Mouse (Mus musculus) neural tube, embryonic 11.5 days (tissue): Measurements from ENCODE around the gene Pbxip1. TPM values are rescaled to one million over a fixed set of nuclear protein-coding genes. Genes with fewer than 3 reads are reported as not detected.

Experiments used
- ATAC-seq: fragments of 200-750 bp; cut with Nextera tagmentation; 2 replicates; pipeline ENCODE4 v1.8.0; 2017; ENCODE audit warnings: moderate number of reproducible peaks, mild to moderate bottlenecking, moderate TSS enrichment, moderate library complexity; ENCODE audit not compliant: insufficient read depth, low FRiP score, low TSS enrichment
- DNase-seq: peaks from one replicate; pipeline ENCODE4 v3.0.0-alpha.2; 2015; ENCODE audit warnings: low spot score
- H3K27ac ChIP-seq: fragments of 300-500 bp; sonication (generic); 2 replicates; pipeline ENCODE4 v1.5.1; 2014; ENCODE audit warnings: low read depth, mild to moderate bottlenecking, low read length
- H3K27me3 ChIP-seq: fragments of 300-500 bp; sonication (generic); 2 replicates; pipeline ENCODE4 v1.6.1; 2014; ENCODE audit warnings: mild to moderate bottlenecking, low read length, mixed read lengths; ENCODE audit not compliant: control insufficient read depth, insufficient read depth
- H3K36me3 ChIP-seq: fragments of 300-500 bp; sonication (generic); 2 replicates; pipeline ENCODE4 v1.6.1; 2014; ENCODE audit warnings: mild to moderate bottlenecking, low read length, moderate library complexity, mixed read lengths; ENCODE audit not compliant: control insufficient read depth, insufficient read depth
- H3K4me1 ChIP-seq: fragments of 300-500 bp; sonication (generic); 2 replicates; pipeline ENCODE4 v1.6.1; 2014; ENCODE audit warnings: low read length, mixed read lengths; ENCODE audit not compliant: control insufficient read depth, insufficient read depth
- H3K4me2 ChIP-seq: fragments of 300-500 bp; sonication (generic); 2 replicates; pipeline ENCODE4 v1.6.1; 2014; ENCODE audit warnings: low read depth, mild to moderate bottlenecking, moderate library complexity
- H3K4me3 ChIP-seq: fragments of 300-500 bp; sonication (generic); 2 replicates; pipeline ENCODE4 v1.5.1; 2014; ENCODE audit warnings: low read depth, low read length
- H3K9ac ChIP-seq: fragments of 300-500 bp; sonication (generic); 2 replicates; pipeline ENCODE4 v1.6.1; 2014; ENCODE audit warnings: mild to moderate bottlenecking, low read length
- H3K9me3 ChIP-seq: fragments of 300-500 bp; sonication (generic); 2 replicates; pipeline ENCODE4 v1.6.1; 2016; ENCODE audit warnings: low read length; ENCODE audit not compliant: control insufficient read depth
- WGBS: fragments of 180-500 bp; shearing (Covaris S2); extraction: QIAGEN DNeasy Blood & Tissue Kit; methylation state at CpG from one replicate; pipeline ENCODE4 v1.1.7; 2014; 5-methylcytosine and 5-hydroxymethylcytosine counted together
- polyA plus RNA-seq: library from polyadenylated mRNA; unstranded; fragments of >200 nt; fragmentation: Nextera tagmentation; extraction: Ambion mirVana; gene quantifications from 2 replicates; pipeline ENCODE4 v1.2.1, GENCODE M21; 2014

The Pbxip1 gene
- polyA plus RNA-seq, 1 experiment from 2014 or later: 9.1 TPM

DNA sequence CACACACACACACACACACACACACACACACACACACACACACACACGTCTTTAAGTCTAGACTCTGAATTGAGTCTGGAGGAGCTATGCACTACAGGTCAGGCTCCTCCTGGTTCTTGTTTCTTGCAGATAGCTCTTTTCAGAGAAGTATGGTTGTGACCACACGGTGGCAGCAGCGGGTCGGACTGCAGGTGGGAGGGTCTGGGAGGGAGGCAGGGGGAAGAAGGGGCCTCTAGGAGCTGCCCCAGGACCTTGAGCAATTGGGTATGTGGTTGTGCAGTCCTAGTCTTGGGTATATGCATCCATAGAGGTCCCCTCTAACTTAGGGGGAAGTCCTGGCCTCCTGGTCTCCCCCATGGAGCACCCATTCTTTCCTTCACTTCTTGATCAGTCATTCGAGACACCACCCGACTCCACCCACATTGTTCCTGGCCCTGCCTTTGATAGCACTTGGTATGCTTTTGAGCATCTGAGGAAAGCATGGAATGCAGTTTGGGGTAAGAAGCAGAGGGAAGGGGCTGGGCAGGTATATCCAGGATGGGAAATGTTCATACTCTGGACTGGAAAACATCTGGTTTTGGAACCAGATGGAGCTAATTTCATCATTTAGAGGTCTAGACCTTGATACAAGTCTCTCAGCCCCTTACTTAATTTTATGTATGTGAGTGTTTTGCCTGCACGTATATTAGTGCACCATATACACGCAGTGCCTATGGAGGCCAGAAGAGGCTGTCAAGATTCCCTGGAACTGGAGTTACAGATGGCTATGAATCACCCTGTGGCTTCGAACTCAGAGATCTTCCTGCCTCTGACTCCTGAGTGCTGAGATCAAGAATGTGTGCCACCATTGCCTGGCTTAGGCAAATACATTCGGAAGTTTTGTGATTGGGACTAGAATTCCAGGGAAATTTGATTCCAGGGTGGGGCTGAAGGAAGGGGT is 20.5 kb downstream of the Pbxip1 start:
- no peaks in the 10 kb centered on the region for H3K36me3 ChIP-seq
- WGBS: 39% methylated on average over 10 of the region's 10 CpGs
- peak; percentile 85 for DNase-seq
- H3K9ac ChIP-seq: no peak overlapping the region
- peaks cover 6% of the 10 kb centered on the region for H3K4me1 ChIP-seq
- no peaks in the 10 kb centered on the region for H3K27me3 ChIP-seq
- no peak overlapping the region for H3K4me2 ChIP-seq
- no peak for ATAC-seq
- no peak overlapping the region for H3K4me3 ChIP-seq
- H3K27ac ChIP-seq: no peak overlapping the region
- H3K9me3 ChIP-seq: no peaks in the 10 kb centered on the region

DNA sequence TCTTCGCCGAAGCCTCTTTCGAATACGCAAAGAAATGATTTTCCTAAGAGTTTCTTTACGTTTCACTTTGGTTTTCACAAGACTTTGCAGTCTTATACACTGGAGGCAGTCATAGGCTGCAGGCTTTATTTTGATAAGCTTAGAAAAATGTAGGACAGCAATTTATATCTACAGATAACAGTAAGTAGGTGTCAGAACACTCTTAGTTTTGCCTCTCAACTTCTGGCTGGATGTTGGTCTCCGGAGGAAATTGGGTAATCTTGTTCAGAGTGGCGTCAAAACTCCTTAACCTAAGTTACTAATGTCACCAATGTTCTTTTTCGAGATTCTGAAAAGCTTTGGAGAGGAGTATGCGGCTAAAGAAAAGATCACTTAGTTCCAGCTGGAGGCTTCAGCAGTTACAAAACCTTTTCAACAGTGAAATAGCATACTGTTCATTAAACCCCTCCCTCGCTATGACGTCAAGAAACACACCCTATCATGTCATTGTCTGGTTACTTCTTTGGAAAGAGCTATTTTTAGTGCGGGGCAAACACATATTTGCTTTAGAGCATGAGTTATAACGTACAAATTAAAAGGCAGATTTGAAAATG is 22.0 kb downstream of the Pbxip1 start:
- H3K27ac ChIP-seq: no peak overlapping the region
- H3K9me3 ChIP-seq: no peaks in the 10 kb centered on the region
- DNase-seq (no peak), ATAC-seq (0 out of 2 replicates have a peak, but pooled peaks have one; percentile 14)
- peaks cover 6% of the 10 kb centered on the region for H3K4me1 ChIP-seq
- WGBS: 48% methylated on average over 13 of the region's 13 CpGs
- no peak overlapping the region for H3K9ac ChIP-seq
- no peak overlapping the region for H3K4me2 ChIP-seq
- H3K27me3 ChIP-seq: no peaks in the 10 kb centered on the region
- H3K4me3 ChIP-seq: no peak overlapping the region; the same call in 1 of the 2 replicates
- H3K36me3 ChIP-seq: no peaks in the 10 kb centered on the region

GRCm38 (mm10) chr3:89458965-89459807 is 22.7 kb downstream of the Pbxip1 start:
- Histone ChIP-seq H3K9ac (peak overlapping the region; percentile 75), H3K27me3 (no peaks in the 10 kb centered on the region), H3K4me1 (peaks cover 6% of the 10 kb centered on the region), H3K27ac (peak overlapping the region; percentile 75), H3K4me3 (peak overlapping the region; percentile 56), H3K36me3 (no peaks in the 10 kb centered on the region), H3K4me2 (peak overlapping the region; percentile 74), H3K9me3 (no peaks in the 10 kb centered on the region)
- ATAC-seq: peak; percentile 82
- DNase-seq: peak; percentile 90
- 2% methylated on average over 36 of the region's 36 CpGs for WGBS

GRCm38 (mm10) chr3:89468268-89468667 is 31.8 kb downstream of the Pbxip1 start:
- H3K4me1 ChIP-seq: no peaks in the 10 kb centered on the region
- WGBS: 50% methylated on average over 4 of the region's 4 CpGs

GRCm38 (mm10) chr3:89472280-89472679 is 35.8 kb downstream of the Pbxip1 start:
- DNase-seq (no peak), ATAC-seq (no peak)
- WGBS: 79% methylated on average over 7 of the region's 7 CpGs
- H3K4me3 ChIP-seq: no peak overlapping the region
- no peaks in the 10 kb centered on the region; the same call in 1 of the 2 replicates for H3K36me3 ChIP-seq
- no peaks in the 10 kb centered on the region for H3K4me1 ChIP-seq
- H3K9me3 ChIP-seq: no peaks in the 10 kb centered on the region
- no peak overlapping the region for H3K4me2 ChIP-seq
- H3K27me3 ChIP-seq: no peaks in the 10 kb centered on the region
- no peak overlapping the region for H3K27ac ChIP-seq
- H3K9ac ChIP-seq: no peak overlapping the region

More at GRCm38 (mm10) chr3:89468268-89468667, 31.8 kb downstream of the Pbxip1 start:
- H3K36me3 ChIP-seq: no peaks in the 10 kb centered on the region; the same call in 1 of the 2 replicates
- DNase-seq: no peak
- no peak for ATAC-seq
- H3K4me2 ChIP-seq: no peak overlapping the region
- no peaks in the 10 kb centered on the region for H3K9me3 ChIP-seq
- H3K9ac ChIP-seq: no peak overlapping the region
- no peak overlapping the region for H3K4me3 ChIP-seq
- H3K27ac ChIP-seq: no peak overlapping the region
- no peaks in the 10 kb centered on the region for H3K27me3 ChIP-seq

GRCm38 (mm10) chr3:89473838-89474237 is 37.3 kb downstream of the Pbxip1 start:
- ATAC-seq: no peak
- 72% methylated on average over 6 of the region's 6 CpGs for WGBS

DNA sequence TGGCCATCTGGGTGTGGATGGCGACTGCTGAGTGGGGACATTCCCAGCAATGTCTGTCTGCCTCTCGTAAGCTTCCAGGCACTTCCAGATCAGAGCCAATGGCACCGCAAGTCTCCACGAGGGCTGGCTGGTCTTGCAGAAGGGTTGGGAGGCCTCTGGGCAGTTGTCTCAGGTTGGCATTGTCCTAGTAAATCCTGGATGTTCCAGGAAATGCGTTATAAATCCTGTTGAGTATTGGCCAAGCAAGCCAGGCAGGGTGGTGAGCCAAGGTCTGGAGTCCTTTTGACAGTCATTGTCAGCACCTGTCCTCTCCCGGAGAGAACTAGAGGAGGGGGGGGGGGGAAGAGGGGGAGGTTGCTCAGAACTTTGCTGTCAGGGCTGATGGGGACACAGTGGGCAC is 42.5 kb downstream of the Pbxip1 start:
- H3K9ac ChIP-seq: no peak overlapping the region
- DNase-seq (no peak), ATAC-seq (no peak)
- no peak overlapping the region for H3K4me2 ChIP-seq
- H3K4me1 ChIP-seq: no peaks in the 10 kb centered on the region
- H3K4me3 ChIP-seq: no peak overlapping the region
- 77% methylated on average over 6 of the region's 6 CpGs for WGBS
- H3K36me3 ChIP-seq: no peaks in the 10 kb centered on the region
- no peaks in the 10 kb centered on the region for H3K9me3 ChIP-seq
- no peaks in the 10 kb centered on the region for H3K27me3 ChIP-seq
- no peak overlapping the region for H3K27ac ChIP-seq

More at GRCm38 (mm10) chr3:89473838-89474237, 37.3 kb downstream of the Pbxip1 start:
- Histone ChIP-seq H3K4me3 (no peak overlapping the region), H3K27ac (no peak overlapping the region), H3K27me3 (no peaks in the 10 kb centered on the region), H3K9ac (no peak overlapping the region), H3K4me2 (no peak overlapping the region), H3K36me3 (no peaks in the 10 kb centered on the region), H3K4me1 (no peaks in the 10 kb centered on the region), H3K9me3 (no peaks in the 10 kb centered on the region)
- no peak for DNase-seq

- Histone ChIP-seq H3K9ac (no peak overlapping the region), H3K27me3 (no peaks in the 10 kb centered on the region), H3K9me3 (no peaks in the 10 kb centered on the region), H3K4me1 (no peaks in the 10 kb centered on the region), H3K4me3 (no peak overlapping the region), H3K4me2 (no peak overlapping the region), H3K36me3 (no peaks in the 10 kb centered on the region), H3K27ac (no peak overlapping the region)
- DNase-seq (no peak), ATAC-seq (no peak)
- 47% methylated on average over 2 of the region's 2 CpGs for WGBS
Measured at GRCm38 (mm10) chr3:89481488-89481887, 45.0 kb downstream of the Pbxip1 start.
